Mouse (Mus musculus) liver, adult 2 months (tissue): ENCODE data around the gene Spata20. TPM values are rescaled to one million over a fixed set of nuclear protein-coding genes. Genes with fewer than 3 reads are reported as not detected.

Experiments
- DNase-seq: peaks from one replicate; pipeline ENCODE4 v3.0.0-alpha.2; 2011; ENCODE audit warnings: low read depth, low spot score; ENCODE audit errors: extremely low read depth
- H3K27ac ChIP-seq: fragments of 200-500 bp; replicated peaks from 2 replicates; pipeline ENCODE4 v1.5.1; 2012; ENCODE audit warnings: low read depth, mild to moderate bottlenecking, control low read depth, inconsistent platforms, low read length; ENCODE audit not compliant: insufficient read depth
- H3K27me3 ChIP-seq: fragments of 200-500 bp; 2 replicates; pipeline ENCODE4 v1.6.1; 2012; ENCODE audit warnings: mild to moderate bottlenecking, moderate library complexity, low read length, inconsistent platforms; ENCODE audit not compliant: control insufficient read depth, insufficient read depth
- H3K36me3 ChIP-seq: fragments of 200-500 bp; 2 replicates; pipeline ENCODE4 v1.6.1; 2012; ENCODE audit warnings: low read length, inconsistent platforms; ENCODE audit not compliant: control insufficient read depth, insufficient read depth
- H3K4me1 ChIP-seq: fragments of 200-500 bp; 2 replicates; pipeline ENCODE4 v1.6.1; 2011; ENCODE audit warnings: low read length; ENCODE audit not compliant: control insufficient read depth, insufficient read depth
- H3K4me3 ChIP-seq: fragments of 200-500 bp; 2 replicates; pipeline ENCODE4 v1.5.1; 2011; ENCODE audit warnings: low read depth, mild to moderate bottlenecking, control low read depth, low read length, moderate library complexity; ENCODE audit not compliant: insufficient read depth
- H3K79me2 ChIP-seq: fragments of 200-500 bp; 2 replicates; pipeline ENCODE4 v1.6.1; 2012; ENCODE audit warnings: inconsistent platforms, mild to moderate bottlenecking, low read length, moderate library complexity; ENCODE audit not compliant: control insufficient read depth, insufficient read depth
- H3K9ac ChIP-seq: fragments of 200-500 bp; 2 replicates; pipeline ENCODE4 v1.6.1; 2012; ENCODE audit warnings: low read depth, mild to moderate bottlenecking, control low read depth, inconsistent platforms, low read length
- CTCF ChIP-seq: fragments of 200-500 bp; IDR thresholded peaks from 2 replicates; pipeline ENCODE4 v1.5.1; 2011; ENCODE audit warnings: low read depth, low read length, control low read depth
- POLR2A ChIP-seq: fragments of 200-500 bp; IDR thresholded peaks from 2 replicates; pipeline ENCODE4 v1.6.1; 2011; ENCODE audit warnings: low read length, control low read depth; ENCODE audit not compliant: insufficient read depth; ENCODE audit errors: extremely low read depth
- WGBS: fragments of 180-500 bp; shearing (Covaris S2); methylation state at CpG from one replicate; pipeline ENCODE4 v1.1.7; 2018; 5-methylcytosine and 5-hydroxymethylcytosine counted together
- polyA plus RNA-seq: library from polyadenylated mRNA; depleted of rRNA; stranded (reverse); fragments of >200 nt; gene quantifications from 2 replicates; pipeline ENCODE4 v1.2.3, GENCODE M21; 2012
- total RNA-seq: library from RNA; depleted of rRNA; stranded (reverse); fragments of >200 nt; gene quantifications from 2 replicates; pipeline ENCODE4 v1.2.3, GENCODE M21; 2014

The Spata20 gene
- total and polyA plus RNA-seq, 2 experiments: not detected

- TF ChIP-seq POLR2A (no peak), CTCF (no peak)
- Histone ChIP-seq H3K27ac (no peak overlapping the region), H3K4me3 (no peak overlapping the region), H3K27me3 (no peaks in the 10 kb centered on the region), H3K4me1 (no peaks in the 10 kb centered on the region), H3K36me3 (no peaks in the 10 kb centered on the region), H3K9ac (no peak overlapping the region), H3K79me2 (no peaks in the 10 kb centered on the region)
- no peak for DNase-seq
- WGBS: over 99% methylated on average over 7 of the region's 7 CpGs
Measured at GRCm38 (mm10) chr11:94481963-94482362, 4.0 kb downstream of the Spata20 start.

GRCm38 (mm10) chr11:94480382-94480781 lies 5.6 kb downstream of the Spata20 start:
- no peaks in the 10 kb centered on the region for H3K36me3 ChIP-seq
- H3K9ac ChIP-seq: no peak overlapping the region
- H3K27ac ChIP-seq: no peak overlapping the region
- H3K79me2 ChIP-seq: no peaks in the 10 kb centered on the region
- TF ChIP-seq POLR2A: no peak
- no peak for TF ChIP-seq CTCF
- H3K27me3 ChIP-seq: no peaks in the 10 kb centered on the region
- no peaks in the 10 kb centered on the region; the same call in 1 of the 2 replicates for H3K4me1 ChIP-seq
- H3K4me3 ChIP-seq: no peak overlapping the region
- 86% methylated on average over 9 of the region's 9 CpGs for WGBS
- DNase-seq: no peak

GRCm38 (mm10) chr11:94477651-94478050 lies 8.3 kb downstream of the Spata20 start:
- WGBS: 66% methylated on average over 6 of the region's 6 CpGs
- Histone ChIP-seq H3K36me3 (no peaks in the 10 kb centered on the region), H3K4me1 (peaks cover 6% of the 10 kb centered on the region), H3K9ac (no peak overlapping the region), H3K27ac (no peak overlapping the region), H3K4me3 (no peak overlapping the region), H3K79me2 (no peaks in the 10 kb centered on the region), H3K27me3 (peaks cover 12% of the 10 kb centered on the region)
- no peak for TF ChIP-seq POLR2A
- TF ChIP-seq CTCF: no peak
- no peak for DNase-seq

- peaks cover 6% of the 10 kb centered on the region for H3K4me1 ChIP-seq
- H3K79me2 ChIP-seq: no peaks in the 10 kb centered on the region
- H3K36me3 ChIP-seq: no peaks in the 10 kb centered on the region
- no peak overlapping the region for H3K9ac ChIP-seq
- H3K27ac ChIP-seq: no peak overlapping the region
- H3K27me3 ChIP-seq: peaks cover 15% of the 10 kb centered on the region
- WGBS: 23% methylated on average over 11 of the region's 11 CpGs
- TF ChIP-seq POLR2A (no peak), CTCF (no peak)
- H3K4me3 ChIP-seq: no peak overlapping the region
- DNase-seq: peak; percentile 11
Measured at GRCm38 (mm10) chr11:94475722-94476121, 10.3 kb downstream of the Spata20 start.

GRCm38 (mm10) chr11:94474544-94474910 lies 11.5 kb downstream of the Spata20 start:
- Histone ChIP-seq H3K79me2 (no peaks in the 10 kb centered on the region), H3K27me3 (peaks cover 15% of the 10 kb centered on the region), H3K4me3 (peak overlapping the region; percentile 53; the same call in 1 of the 2 replicates), H3K9ac (no peak overlapping the region), H3K4me1 (peaks cover 6% of the 10 kb centered on the region), H3K36me3 (no peaks in the 10 kb centered on the region), H3K27ac (no peak overlapping the region)
- under 1% methylated on average over 11 of the region's 11 CpGs for WGBS
- DNase-seq: no peak
- TF ChIP-seq CTCF (no peak), POLR2A (no peak)

- WGBS: under 1% methylated on average over 48 of the region's 71 CpGs
- H3K4me3 ChIP-seq: peak within 1 kb of the TSS; percentile 53; the same call in 1 of the 2 replicates
- DNase-seq: peak; percentile 41
- TF ChIP-seq POLR2A: no peak
- TF ChIP-seq CTCF: no peak
- H3K36me3 ChIP-seq: no peaks in the 10 kb centered on the region
- peaks cover 6% of the 10 kb centered on the region for H3K4me1 ChIP-seq
- H3K9ac ChIP-seq: 0 out of 2 replicates have a peak within 1 kb of the TSS, but pooled peaks have one; percentile 25
- no peaks in the 10 kb centered on the region for H3K79me2 ChIP-seq
- H3K27ac ChIP-seq: no peak within 1 kb of the TSS
- peaks cover 15% of the 10 kb centered on the region for H3K27me3 ChIP-seq
Measured at GRCm38 (mm10) chr11:94473707-94474543, 12.1 kb downstream of the Spata20 start, which contains the start of gene Cacna1g. Gene Cacna1g (minus strand): TSS chr11:94474198.
